Mouse (Mus musculus): ENCODE measurements around the gene Zbtb42.

Zbtb42 gene

DNA sequence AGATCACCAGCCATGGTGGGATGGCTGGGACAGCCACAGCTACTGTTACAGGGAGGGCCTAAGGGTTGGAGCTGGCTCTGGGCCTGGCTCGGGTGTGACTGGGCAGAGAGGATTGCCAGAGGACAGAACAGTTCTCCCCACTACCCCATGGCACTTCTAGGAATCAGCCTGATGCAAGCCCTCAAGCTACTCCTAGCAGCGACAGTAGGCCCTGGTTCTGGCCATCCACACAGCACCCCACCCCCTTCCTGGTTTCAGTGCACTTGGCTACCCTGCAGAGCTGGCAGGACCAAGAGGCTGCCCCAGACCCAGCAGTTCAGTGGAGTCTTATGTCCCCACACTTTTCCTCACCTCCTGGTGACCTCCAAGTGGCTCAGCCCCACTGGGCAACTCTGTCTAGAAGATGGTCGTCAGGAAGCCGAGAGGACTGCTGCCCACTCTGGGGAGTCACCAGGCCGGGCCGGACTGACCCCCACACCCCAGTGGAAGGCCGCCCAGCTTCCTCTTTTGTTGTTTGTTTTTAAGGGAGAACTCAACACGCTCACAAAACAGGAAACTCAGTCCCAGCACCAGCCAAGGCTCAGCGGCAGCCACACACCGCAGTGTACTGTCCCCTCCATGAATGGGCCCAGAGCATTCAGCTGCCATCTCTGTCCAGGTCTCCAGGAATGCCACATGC, 10.9 kb upstream of the Zbtb42 start:
- Histone ChIP-seq H3K27me3 (ENCODE audit: control insufficient read depth, insufficient read depth, low read length, poor library complexity, severe bottlenecking) (no peaks in the 10 kb centered on the region), H3K36me3 (ENCODE audit: control insufficient read depth, insufficient read depth, low read length, poor library complexity, severe bottlenecking) (peaks cover 1% of the 10 kb centered on the region)
- no peak for DNase-seq (ENCODE audit: low read depth, low spot score)

DNA sequence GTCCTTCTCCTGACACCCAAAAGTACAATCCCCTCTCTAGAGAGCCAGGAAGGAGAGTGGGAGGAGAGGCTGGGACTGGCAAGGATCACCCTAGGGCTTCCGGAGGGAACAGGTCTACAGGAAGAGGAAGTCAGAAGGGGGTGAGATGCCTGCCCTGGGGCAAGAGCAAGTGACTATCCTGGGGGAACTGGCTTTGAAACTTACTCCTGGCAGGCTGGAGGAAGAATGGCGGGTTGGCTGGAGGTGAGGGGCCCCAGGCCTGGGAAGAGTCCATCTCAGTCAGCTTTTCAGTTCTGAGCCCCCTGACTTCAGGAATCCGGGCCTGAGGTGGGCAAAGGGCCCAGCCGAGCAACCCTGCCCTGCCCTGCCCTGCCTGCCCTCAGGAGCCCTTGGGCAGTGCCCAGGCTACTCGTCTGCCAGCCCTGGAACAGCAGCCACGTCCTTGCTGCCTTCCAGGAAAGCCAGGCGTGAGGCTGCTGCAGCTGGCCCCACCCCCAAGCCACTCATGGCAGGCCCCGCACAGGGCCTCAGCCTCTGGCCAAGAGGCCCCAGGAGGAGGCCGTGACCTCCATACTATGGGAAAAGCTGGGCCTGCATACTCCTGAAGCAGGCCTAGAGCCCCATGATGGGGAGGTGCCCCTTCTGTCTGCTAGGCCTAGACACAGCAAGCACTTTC, 7.8 kb upstream of the Zbtb42 start:
- H3K36me3 ChIP-seq (ENCODE audit: control insufficient read depth, insufficient read depth, low read length, poor library complexity, severe bottlenecking): peaks cover 1% of the 10 kb centered on the region
- DNase-seq (ENCODE audit: low read depth, low spot score): no peak
- no peaks in the 10 kb centered on the region for H3K27me3 ChIP-seq (ENCODE audit: control insufficient read depth, insufficient read depth, low read length, poor library complexity, severe bottlenecking)

DNA sequence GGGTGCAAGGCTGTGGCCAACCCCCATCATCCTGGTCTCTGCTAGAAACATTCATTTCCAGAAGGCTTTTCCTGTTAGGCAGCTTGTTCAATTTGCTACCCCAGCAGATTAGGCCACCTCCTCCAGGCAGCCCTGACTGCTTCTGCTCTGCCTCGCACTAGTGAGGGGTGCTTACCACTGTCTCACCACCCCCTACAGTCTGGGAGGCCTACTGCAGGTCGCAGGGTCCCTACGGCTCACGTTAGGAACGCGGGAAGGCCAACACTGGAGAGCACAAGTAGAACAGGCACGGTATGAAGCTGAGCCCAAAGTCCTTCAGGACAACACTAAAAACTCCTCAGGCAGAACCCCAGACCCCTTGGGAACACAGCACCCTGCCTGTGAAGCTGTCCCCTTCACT, 6.7 kb upstream of the Zbtb42 start:
- DNase-seq (ENCODE audit: low read depth, low spot score): peak; percentile 15
- Histone ChIP-seq H3K36me3 (ENCODE audit: control insufficient read depth, insufficient read depth, low read length, poor library complexity, severe bottlenecking) (peaks cover 1% of the 10 kb centered on the region), H3K27me3 (ENCODE audit: control insufficient read depth, insufficient read depth, low read length, poor library complexity, severe bottlenecking) (no peaks in the 10 kb centered on the region)

DNA sequence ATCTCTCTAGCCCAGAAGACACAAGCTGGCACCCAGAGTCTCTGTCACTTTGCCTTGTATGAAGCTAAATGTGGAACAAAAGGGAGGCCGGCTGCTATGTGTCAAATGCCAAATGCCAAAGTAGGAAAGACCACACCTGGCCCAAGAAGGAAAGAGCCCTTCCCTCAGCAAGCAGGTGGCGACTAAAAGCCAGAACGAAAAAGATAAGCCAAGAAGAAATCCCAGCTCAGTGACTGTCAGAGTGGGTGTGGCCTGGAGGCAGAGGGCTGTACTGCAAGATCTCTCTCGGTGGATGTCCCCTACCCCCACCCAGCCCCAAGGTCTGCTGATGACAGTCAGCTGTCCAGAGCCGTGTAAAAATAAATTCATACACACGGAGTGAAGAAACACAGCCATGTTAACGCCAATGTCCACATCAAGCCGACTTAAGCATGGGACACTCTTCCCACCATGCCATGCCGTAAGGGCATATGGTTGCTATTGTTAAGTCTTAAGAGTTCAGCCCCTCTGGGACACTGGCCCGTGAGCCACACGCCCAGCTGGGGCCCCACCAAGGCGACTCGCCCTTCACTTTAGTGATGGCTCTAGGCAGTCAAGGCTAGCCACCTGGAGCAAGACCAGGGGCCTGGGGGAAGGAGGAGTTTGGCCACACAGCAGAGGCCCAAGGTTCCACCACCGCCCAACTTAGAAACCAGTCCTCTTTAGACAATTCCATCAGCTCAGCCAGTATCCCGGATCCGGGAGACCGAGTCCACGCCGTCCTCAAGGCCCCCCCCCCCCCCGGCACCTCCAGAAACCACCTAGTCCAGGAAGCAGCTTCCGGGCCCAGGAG, 5.7 kb upstream of the Zbtb42 start:
- DNase-seq (ENCODE audit: low read depth, low spot score): peak; percentile 64
- Histone ChIP-seq H3K36me3 (ENCODE audit: control insufficient read depth, insufficient read depth, low read length, poor library complexity, severe bottlenecking) (peaks cover under 1% of the 10 kb centered on the region), H3K27me3 (ENCODE audit: control insufficient read depth, insufficient read depth, low read length, poor library complexity, severe bottlenecking) (no peaks in the 10 kb centered on the region)

DNA sequence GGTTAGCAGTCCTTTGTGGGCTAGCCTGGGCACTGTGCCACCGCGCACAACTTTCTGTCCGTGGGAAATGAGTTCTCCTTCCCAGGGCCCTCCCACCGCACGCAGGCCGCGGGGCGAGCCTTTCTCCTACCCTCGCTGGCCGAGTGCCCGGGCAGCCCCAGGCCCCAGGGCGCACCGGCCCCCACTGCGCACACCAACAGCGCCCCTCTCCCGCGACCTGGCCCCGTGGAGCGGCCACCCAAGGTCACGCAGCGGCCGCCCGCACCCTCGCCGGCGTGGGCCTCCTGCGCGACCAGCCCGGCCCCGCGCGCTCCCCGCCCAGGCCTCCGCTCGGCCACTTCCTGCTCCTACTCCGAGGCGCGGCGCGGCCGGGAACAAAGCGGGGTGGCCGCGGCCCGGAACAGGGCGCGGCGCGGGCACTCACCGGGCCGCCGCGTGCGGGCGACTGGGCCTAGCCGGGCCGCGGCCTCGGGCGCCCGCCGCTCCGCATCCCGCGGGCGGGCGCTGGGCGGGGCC, 5.0 kb upstream of the Zbtb42 start:
- Histone ChIP-seq H3K27me3 (ENCODE audit: control insufficient read depth, insufficient read depth, low read length, poor library complexity, severe bottlenecking) (no peaks in the 10 kb centered on the region), H3K36me3 (ENCODE audit: control insufficient read depth, insufficient read depth, low read length, poor library complexity, severe bottlenecking) (no peaks in the 10 kb centered on the region; the same call in 1 of the 2 replicates)
- DNase-seq (ENCODE audit: low read depth, low spot score): peak; percentile 26

DNA sequence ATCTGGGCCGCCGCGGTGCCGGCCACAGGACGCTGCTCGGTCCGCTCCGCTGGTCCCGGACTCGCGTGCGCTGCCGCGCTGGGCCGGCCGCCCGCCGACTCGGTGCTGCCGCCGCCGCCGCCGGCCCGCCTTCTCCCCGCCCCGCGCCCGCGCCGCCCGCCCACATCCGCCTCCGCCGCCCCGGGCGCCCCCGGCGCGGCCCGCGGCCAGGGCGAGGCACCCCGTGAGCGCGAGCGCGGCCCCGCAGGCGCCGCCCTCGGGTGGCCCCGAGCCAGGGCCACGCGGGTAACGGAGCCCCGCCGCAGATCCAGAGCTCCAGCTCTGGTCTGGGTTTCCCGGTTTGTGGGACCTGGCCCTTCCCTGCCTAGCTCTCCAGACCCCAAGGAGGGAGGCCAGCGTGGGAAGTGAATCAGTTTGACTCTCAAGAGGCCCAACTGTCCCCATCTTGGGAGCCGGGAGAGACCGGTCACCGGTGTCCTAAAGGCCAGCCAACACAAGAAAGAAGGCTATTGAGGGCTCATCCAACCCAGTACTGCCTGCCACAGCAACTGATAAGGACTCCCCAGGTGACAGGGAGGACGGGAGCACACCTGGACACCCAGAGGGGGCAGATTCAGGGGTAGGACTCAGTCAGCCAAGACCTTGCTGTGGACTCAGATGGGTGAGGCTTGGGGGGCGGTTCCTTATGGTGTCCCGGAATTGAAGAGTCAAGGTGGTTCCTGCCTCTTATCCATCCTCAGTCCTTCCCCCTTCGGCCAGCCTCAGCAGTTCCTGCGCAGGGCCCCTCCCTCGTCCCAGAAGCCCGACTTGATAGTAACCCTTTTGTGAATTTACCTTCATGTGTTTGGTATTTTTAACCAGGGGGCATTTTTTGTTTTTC, 4.3 kb upstream of the Zbtb42 start, which contains the start of gene Akt1:
Gene Akt1, minus strand, starts transcription at position 753 of the 880 bp plus-strand sequence.
- no peaks in the 10 kb centered on the region for H3K27me3 ChIP-seq (ENCODE audit: control insufficient read depth, insufficient read depth, low read length, poor library complexity, severe bottlenecking)
- H3K36me3 ChIP-seq (ENCODE audit: control insufficient read depth, insufficient read depth, low read length, poor library complexity, severe bottlenecking): no peaks in the 10 kb centered on the region; the same call in 1 of the 2 replicates
- peak; percentile 62 for DNase-seq (ENCODE audit: low read depth, low spot score)

DNA sequence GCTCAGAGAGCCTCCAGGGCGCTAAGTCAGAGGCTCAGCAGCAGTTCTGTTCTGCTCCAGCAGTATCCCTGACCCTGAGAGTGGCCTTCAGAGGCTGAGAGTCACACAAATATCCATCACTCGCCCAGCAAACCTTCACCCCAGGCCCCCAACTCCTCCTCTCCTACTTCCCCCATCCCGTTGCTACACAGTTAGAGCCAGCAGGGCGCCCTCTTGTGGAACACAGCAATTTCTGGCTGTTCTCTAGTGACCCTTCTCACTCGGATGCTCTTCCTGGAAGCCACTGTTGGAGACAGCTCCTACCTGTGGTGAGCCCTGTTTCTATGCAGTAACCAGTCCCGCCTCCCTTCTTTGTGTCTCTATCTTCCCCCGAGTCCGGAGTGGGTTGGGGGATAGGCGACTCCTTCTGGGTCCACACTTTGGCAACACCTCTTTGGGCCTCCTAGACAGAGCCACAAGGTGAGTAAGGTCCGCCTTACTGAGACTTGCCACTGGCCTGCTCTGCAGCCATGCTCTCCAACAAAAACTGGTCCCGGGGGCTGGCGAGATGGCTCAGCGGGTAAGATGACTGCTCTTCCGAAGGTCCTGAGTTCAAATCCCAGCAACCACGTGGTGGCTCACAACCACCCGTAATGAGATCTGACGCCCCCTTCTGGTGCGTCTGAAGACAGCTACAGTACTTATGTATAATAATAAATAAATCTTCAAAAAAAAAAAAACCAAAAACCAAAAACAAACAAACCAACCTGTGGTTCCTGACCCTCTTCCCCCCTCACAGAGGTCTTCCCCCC, 3.2 kb upstream of the Zbtb42 start:
- peak; percentile 90 for DNase-seq (ENCODE audit: low read depth, low spot score)
- H3K36me3 ChIP-seq (ENCODE audit: control insufficient read depth, insufficient read depth, low read length, poor library complexity, severe bottlenecking): no peaks in the 10 kb centered on the region; the same call in 1 of the 2 replicates
- H3K27me3 ChIP-seq (ENCODE audit: control insufficient read depth, insufficient read depth, low read length, poor library complexity, severe bottlenecking): no peaks in the 10 kb centered on the region

DNA sequence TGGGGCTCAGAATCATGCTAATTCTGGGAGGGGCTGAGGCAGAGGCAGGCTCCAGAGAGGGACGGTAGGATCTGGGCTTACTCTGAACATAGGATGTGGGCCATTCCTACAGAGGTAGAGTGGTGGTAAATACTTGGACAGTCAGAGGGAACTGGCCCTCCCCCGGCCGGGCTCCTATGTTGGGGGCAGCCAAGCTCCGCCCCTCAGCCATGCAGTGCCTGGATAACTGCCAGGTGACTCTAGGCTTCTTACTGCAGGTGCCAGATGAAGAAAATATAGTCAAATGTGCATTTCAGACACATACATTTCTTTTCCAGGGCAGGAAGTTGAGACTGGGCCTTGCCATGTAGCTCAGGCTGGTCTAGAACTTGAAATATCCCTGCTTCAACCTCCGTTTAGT, 1.6 kb upstream of the Zbtb42 start:
- Histone ChIP-seq H3K27me3 (ENCODE audit: control insufficient read depth, insufficient read depth, low read length, poor library complexity, severe bottlenecking) (no peaks in the 10 kb centered on the region), H3K36me3 (ENCODE audit: control insufficient read depth, insufficient read depth, low read length, poor library complexity, severe bottlenecking) (no peaks in the 10 kb centered on the region)
- no peak for DNase-seq (ENCODE audit: low read depth, low spot score)

DNA sequence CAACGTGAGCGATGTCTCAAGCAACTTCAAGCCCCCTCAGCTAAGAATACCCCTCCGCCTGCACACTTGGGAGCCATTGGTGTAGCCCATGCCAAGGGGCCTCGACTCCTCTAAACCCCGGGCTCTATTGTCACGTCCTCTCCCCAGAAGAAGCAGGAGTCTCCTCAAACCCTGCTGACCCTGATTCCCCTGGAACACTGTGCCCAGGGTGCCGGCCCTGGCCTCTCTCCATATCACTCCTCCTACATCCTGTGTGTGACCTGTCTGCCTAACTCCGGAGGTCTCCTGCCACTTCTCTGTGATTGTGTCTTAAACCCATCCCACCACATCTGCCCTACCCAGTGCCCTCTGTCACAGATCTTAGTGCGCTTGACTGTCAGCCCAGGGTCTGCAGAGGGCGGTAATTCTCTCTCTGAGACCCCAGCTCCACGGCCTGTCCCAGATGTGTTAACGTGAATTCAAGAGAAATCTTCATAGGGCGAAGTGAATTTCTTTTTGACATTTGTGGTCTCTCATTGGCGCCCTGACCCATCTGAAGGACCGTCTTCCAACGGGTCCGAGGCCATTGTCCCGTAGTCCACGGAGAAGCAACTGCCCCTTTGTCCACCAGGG, 579 bp upstream of the Zbtb42 start:
- no peaks in the 10 kb centered on the region for H3K27me3 ChIP-seq (ENCODE audit: control insufficient read depth, insufficient read depth, low read length, poor library complexity, severe bottlenecking)
- no peaks in the 10 kb centered on the region for H3K36me3 ChIP-seq (ENCODE audit: control insufficient read depth, insufficient read depth, low read length, poor library complexity, severe bottlenecking)
- no peak for DNase-seq (ENCODE audit: low read depth, low spot score)

DNA sequence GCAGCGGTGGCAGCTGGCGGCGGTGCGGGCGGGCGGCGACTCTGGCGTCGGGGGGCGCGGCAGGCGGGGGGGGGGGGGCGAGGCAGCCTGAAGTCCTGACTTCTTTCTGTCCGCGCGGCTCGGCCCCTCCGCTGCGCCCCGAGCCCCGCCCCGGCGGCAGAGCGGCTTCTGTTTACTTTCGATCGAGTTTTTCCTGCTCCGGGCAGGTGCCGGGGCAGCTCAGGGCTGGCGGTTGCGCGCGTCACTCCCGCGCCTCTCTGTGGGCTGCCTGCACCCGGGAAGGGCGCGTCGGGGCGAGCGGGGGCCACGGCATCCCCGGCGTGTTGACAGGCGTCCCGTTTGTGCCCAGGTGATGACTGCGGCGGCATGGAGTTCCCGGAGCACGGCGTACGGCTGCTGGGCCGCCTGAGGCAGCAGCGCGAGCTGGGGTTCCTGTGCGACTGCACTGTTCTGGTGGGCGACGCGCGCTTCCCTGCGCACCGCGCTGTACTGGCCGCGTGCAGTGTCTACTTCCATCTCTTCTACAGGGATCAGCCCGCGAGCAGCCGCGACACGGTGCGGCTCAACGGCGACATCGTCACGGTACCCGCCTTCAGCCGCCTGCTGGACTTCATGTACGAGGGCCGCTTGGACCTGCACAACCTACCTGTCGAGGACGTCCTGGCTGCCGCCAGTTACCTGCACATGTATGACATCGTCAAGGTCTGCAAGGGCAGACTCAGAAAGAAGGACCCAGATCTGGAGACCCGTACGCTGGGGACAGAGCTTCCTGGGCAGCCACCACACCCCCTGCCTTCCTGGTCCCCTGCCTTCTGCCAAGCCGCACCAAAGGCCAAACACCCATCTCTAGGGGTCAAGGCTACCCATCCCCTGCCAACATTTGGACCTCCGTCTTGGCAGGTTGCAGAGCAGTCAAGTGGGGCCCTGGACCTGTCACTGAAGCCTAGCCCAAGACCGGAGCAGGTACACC, 684 bp downstream of the Zbtb42 start:
- H3K27me3 ChIP-seq (ENCODE audit: control insufficient read depth, insufficient read depth, low read length, poor library complexity, severe bottlenecking): no peaks in the 10 kb centered on the region
- H3K36me3 ChIP-seq (ENCODE audit: control insufficient read depth, insufficient read depth, low read length, poor library complexity, severe bottlenecking): no peaks in the 10 kb centered on the region
- DNase-seq (ENCODE audit: low read depth, low spot score): peak; percentile 46

DNA sequence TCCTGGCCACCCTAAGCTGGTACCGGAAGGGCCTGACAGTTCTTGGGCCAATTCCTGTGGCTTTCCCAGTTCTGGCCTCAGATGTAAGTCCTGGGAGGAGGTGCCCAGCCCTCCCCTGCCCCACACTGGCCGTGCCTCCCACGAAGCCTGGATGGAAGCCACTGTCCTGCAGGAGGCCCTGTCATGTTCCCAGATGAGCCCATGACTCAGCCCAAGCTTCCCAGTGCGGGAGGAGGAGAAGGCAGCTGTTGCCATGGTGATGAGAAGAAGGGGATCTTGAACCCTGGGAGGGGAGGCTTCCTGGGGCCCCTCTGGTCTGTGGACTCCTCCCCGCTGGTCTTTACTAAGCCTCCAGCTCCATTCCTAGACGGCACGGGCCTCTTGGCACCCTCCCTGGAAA, 4.7 kb downstream of the Zbtb42 start:
- no peak for DNase-seq (ENCODE audit: low read depth, low spot score)
- no peaks in the 10 kb centered on the region for H3K27me3 ChIP-seq (ENCODE audit: control insufficient read depth, insufficient read depth, low read length, poor library complexity, severe bottlenecking)
- H3K36me3 ChIP-seq (ENCODE audit: control insufficient read depth, insufficient read depth, low read length, poor library complexity, severe bottlenecking): no peaks in the 10 kb centered on the region

DNA sequence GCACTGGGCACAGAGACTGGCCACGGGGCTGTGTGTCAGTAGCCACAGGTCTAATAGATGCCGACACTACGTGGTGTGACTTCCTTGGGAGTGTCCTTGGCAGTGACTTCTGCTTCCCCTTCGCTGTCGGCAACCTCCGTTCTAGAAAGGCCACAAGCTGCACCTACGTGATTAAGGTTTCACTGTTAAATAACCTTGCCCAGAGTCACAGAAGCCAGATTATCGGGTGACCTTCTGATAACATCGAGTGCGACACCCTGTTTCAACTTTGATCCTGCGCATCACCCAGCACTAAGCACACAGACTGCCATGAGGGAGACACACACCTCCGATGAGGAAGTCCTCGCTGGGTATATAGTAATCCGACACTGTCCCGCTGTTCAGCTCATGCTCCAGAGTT, 9.8 kb downstream of the Zbtb42 start:
- Histone ChIP-seq H3K27me3 (ENCODE audit: control insufficient read depth, insufficient read depth, low read length, poor library complexity, severe bottlenecking) (no peaks in the 10 kb centered on the region), H3K36me3 (ENCODE audit: control insufficient read depth, insufficient read depth, low read length, poor library complexity, severe bottlenecking) (no peaks in the 10 kb centered on the region)
- DNase-seq (ENCODE audit: low read depth, low spot score): peak; percentile 52

Data from splenic B cell, adult 2 months (primary cell).